Comparison of ENCODE assay signal across 9 mouse cellular contexts in genomic region chr8:104448796-104449195, GRCm38 (mm10).
"Had no signal": no experiment of that assay in that cellular context is flagged by ENCODE, and none has a peak within 500 bp of the region (broad histone marks: within the 10 kb centered on the region; RNA-seq: fewer than 3 reads in every experiment).

No protein-coding gene starts in this region.

- ATAC-seq: midbrain, embryonic 15.5 days had no signal

- DNase-seq: kidney, adult 9 months; kidney, postnatal 25 days; layer of hippocampus, adult 9-11 months; liver, embryonic 13.5 days; lung, adult 2 months; lung, postnatal 14 days; thymus, adult 18-20 months; thymus, postnatal 36 days had no signal
